Mouse (Mus musculus) cerebellum, postnatal 36 days (tissue): ENCODE measurements around the gene Psen1.

Experiments used
- DNase-seq, 2 experiments: peaks; one replicate each; pipeline ENCODE4 v3.0.0; 2021 to 2022; ENCODE audit warnings: mixed read lengths in 2 of 2

Gene Psen1

DNA sequence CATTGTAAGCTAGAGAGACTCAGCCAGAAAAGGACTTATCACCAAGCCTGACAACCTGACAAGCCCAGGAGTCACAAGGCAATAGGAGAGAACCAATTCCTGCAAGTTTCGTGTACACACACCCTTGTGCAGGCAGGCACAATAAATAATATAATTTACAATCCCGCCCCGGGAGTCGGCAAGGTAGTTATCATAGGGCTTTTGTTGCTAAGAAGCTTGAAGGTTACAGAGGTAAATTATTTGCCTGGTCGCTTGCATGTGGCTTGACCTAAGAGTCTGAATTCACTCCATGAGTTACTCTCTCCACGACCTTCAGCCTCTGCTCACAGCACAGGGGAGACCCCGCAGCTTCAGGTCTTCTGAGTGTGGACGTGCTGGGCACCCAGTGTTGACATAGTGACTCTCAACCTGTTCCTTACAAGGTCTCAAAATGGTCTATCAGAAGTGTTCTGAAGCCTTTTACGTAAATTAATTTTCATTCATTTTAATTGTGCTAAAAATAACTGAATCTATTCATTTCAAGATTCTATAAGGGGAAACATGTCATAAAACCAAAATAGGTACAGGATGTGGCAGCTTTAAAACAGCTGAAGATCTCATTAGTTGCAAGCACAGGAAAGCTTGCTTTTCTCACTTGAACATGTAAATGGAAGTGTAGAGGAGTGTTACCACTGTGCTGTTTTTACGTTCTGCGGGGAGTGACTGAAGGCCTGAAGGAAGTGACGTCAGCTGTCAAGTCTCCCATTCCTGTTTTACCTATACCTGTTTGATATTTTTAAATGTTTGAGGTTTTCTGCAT, 38.8 kb downstream of the Psen1 start:
- no peak for DNase-seq

DNA sequence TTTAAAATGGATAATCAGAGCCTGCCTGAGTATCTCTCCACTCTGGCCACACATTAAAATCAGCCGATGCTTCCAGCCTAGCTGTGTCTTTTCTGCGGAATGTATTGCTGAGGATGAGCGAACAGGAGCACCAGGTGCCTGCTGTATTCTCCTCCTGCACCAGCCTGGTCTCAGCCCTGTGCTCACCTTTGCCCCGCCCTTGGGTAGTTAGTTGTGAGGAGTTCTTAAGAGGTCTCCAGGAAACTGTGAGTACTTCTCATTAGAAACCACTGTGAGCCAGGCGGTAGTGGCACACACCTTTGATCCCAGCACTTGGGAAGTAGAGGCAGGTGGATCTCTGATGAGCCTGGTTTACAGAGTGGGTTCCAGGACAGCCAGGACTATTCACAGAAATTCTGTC, 44.3 kb downstream of the Psen1 start:
- no peak for DNase-seq

DNA sequence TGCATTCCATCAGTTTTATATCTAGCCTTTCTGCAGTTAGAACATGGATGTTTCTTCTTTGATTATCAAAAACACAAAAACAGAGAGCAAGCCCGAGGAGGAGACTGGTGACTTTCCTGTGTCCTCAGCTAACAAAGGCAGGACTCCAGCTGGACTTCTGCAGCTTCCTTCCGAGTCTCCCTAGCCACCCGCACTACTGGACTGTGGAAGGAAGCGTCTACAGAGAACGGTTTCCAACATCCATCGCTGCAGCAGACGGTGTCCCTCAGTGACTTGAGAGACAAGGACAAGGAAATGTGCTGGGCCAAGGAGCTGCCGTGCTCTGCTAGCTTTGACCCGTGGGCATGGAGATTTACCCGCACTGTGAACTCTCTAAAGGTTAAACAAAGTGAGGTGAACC, 46.1 kb downstream of the Psen1 start:
- DNase-seq, result no peak

DNA sequence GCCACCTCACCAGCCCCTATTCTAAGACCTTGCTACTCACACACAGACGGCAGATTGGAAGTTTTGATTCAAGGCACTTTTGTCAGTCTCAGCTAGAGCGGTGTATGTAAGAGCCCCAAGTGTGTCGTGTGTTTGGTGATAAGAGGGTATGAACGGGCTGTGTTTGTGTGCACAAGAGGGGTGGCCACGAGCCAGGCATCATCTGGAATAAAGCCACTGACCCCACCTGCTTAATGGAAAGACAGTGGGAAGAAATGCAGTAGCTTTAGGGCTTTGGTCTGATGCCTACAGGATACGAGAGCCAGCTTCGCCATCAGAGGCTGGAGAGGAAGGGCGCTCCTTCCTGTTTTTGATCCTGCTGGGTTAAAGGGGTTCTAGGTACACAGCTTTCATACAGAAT, 48.3 kb downstream of the Psen1 start:
- no peak for DNase-seq

DNA sequence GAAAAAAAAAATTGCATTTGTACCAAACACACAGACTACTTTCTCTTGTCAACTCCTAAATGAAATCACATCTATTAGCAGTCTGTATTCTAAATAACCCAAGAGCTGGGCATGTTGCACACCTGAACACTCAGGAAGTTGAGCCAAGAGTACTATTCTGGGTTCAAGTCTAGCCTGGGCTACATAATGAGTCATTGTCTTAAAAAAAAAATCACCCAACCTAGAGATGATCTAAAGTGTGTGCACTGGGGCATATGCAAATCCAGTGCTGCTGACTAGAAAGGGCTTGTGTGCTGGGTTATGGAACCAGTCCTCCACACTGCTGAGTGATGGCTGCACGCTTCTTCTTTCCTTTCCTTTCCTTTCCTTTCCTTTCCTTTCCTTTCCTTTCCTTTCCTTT, 50.7 kb downstream of the Psen1 start:
- DNase-seq, result no peak

DNA sequence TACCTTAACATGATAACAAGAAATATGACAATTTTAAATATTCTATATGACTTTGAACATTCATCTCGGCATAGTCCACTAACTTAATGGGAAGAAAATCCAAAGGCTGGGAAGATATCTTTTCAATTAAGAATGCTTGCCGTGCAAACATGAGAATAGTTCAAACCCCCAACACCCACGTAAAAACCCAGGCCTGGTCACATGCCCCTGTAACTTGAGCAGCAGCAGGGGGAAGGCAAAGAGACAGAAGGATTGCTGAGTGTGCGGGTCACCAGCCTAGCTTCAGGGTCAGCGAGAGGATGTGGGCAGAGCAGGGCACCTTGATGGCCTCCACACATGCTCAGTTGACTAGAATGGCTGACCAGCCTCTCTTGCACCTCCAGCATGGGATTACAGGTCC, 53.8 kb downstream of the Psen1 start:
- no peak for DNase-seq

DNA sequence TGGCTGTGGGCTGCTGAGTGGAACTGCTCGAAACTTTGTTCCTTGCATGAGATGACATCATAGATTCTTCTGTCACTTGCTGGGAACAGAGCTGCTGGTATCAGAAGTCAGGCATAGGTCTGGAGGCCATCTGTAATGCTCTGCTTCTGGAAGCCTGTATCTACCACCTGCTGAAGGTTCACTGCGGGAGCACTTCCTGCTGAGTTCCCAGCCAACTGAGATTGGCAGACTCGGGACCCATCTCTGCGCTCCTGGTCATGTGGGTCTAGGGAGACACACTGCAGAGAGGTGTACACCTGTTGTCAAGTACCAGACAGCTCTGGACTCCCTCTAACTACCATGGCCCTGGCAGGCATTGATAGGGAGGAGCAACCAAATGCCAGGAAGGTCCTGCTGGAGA, 54.9 kb downstream of the Psen1 start:
- DNase-seq, result peak; percentile 34 to 35

DNA sequence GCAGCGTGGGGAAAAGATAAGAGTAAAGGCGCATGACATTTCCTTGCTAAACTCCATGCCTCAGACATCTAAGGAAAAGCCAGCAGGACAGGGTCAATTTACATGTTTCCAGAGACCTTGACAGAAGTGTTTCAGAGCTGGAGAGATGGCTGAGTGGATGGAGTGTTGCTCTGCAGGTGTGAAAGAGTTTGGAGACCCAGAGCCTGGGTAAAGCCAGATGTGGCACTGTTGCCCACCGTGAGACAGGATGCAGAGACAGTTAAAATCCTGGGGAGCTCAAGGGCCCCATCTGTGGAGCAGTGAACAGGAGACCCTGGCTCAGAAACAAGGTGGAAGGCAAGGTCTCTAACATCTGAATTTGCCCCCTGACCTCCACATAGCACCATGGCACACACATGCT, 55.8 kb downstream of the Psen1 start:
- DNase-seq, result no peak

DNA sequence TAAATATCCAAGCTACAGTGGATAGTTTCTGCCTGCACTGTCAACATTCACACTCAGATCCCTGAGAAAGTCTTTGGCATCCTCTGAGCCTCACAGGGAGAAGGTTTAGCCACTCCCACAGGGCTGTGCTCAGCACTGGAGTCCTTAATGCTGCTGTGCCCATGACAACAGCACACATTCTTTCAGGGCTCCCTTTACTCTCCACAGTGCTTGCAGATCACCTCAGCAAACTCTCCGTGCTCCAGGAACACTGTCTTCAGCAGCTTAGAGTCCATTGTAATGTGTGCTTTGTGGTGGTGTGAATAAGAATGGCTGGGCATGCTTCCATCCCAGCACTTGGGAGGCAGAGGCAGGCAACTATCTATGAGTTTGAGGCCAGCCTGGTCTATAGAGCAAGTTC, 61.2 kb downstream of the Psen1 start:
- DNase-seq, result no peak

DNA sequence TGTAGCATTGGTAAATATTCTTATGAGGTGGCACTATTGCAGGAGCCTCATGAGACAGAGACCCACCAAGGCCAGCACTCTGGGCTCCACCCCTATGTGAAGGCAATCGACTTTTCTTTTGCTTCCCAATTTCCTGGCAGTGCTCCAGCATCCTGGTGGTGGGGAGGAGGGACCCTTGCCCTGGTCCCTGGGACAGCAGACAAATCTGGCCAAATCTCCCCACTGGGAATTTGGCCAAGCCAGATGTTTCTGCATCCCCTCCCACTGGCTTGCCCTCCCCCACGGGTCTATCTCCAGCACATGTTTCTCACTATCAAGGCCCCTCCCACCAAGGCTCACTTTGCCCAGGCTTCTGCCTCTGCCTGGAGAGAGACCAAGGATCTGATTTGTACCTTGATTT, 64.5 kb downstream of the Psen1 start:
- DNase-seq, result no peak

DNA sequence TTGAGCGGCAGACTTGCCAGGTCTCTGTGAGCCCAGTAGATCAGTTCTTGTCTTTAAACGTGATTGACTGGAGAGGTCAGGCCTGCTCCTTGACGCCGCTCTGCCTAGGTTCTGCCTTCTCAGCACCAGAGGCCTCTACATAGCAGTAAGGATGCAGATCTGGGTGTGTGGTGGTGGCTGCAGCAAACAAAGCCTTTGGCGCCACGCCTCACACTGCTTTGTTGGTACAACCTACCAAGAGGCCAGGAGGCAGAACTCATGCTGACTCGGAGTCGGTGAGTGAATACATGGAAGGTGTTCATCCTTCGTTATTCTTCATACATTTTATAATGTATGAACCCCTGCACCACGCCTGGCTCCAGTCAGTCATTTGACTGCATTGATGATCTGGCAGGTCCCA, 70.8 kb downstream of the Psen1 start:
- DNase-seq, result no peak

DNA sequence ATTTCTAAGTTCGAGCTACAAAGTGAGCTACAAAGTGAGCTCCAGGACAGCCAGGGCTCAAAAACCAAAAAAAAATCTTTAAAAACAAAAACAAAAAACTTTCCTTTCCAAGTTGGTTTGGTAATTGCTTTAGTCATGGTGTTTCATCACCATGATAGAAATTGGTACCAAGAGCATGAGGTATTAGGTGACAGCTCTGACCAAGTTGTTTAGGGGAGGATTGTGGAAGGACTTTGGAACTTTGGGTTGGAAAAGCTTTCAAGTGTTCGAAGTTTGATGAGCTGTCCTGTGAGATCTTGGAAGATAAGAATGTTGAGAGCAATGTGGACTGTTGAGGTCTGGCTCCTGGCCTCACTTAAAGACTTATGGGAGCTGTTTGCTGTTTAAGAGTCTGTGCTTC, 72.2 kb downstream of the Psen1 start:
- DNase-seq, result no peak

DNA sequence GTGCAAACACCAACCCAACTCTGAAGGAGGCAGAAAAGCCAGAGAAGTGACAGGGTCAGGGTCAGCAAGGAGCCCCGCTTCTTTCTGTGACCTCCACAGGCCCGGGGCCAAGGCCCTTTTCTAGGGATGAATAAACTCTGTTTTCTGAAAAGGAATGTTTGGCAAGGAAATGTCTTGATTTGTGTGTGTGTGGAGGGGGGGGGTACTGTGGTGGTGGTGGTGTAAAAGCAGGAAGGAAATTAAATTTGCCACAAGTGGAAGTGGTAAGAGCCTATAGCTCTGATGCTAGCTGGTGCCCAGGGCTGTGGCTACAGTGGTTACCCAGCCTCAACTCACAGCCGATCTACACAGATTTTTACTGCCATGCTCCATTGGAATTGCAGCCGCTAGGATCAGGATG, 74.8 kb downstream of the Psen1 start:
- DNase-seq, result no peak

DNA sequence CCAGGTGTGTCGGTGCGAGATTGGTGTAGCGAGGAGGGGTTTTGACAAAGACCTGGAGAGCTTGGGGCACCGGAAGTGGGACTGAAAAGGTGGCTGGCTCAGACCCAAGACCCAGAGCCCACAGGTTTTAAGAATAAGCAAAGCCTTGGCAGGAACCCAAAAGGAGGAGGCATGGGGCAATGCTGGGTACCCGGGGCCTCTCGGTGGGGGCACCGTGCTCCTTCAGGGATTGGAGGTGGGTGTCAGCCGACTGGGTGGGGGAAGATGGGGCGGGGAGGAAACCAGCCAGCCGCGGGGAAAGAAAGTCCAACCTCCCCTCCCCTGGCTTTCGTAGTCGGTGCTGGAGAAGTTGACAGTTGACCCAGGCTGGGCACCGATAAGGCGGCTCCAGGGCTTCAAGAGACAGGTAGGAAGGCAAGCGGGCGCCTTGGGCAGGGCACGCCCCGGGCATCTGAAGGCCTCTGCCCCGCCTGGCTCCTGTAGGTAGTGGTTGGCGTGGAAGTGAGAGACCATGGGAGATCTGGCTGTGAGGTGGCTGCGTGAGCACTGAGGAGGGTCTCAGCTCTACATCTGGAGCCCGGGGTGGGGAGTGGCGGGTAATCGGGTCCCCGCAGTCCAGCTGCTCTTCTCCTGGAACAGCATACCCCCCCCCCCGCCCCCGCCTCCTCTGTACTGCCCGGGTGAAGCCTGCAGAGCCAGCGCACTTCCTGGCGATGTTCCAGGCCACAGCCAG, 75.5 kb downstream of the Psen1 start, which contains the start of gene Papln:
TSS of gene Papln (plus strand) at position 324 of the 733 bp plus-strand sequence.
- no peak for DNase-seq

DNA sequence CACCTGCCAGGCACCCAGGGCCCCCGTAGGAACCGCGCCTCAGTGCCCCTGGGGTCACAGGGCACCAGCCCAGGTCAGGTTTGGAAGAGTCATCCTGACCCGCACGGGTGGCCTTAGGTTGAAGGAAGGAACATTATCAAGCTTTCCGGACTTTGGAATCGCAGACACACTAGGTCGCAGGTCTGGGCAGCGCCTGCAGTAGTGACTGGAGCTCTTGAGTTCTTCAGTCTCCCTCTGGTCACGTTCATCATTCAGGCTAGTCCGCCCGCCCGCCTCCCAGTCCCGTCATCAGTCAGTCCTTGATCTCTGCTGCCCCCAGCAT, 76.1 kb downstream of the Psen1 start:
- no peak for DNase-seq

DNA sequence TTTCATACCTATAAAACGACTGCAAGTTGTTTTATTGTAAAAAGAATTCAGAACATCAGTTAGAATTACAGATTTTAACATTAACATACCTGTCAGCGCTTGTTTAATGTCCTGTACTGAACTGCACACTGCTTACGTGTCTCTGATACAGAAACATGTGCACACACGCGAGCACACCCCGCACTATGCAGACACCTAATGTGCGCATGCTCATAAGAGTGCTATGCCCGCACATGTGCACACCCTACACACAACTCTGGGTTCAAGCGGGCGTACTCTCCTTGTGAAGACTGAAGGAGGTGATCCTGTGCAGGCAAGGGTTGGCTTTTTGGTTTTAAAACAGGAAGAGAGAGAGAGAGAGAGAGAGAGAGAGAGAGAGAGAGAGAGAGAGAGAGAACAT, 76.6 kb downstream of the Psen1 start:
- no peak for DNase-seq

DNA sequence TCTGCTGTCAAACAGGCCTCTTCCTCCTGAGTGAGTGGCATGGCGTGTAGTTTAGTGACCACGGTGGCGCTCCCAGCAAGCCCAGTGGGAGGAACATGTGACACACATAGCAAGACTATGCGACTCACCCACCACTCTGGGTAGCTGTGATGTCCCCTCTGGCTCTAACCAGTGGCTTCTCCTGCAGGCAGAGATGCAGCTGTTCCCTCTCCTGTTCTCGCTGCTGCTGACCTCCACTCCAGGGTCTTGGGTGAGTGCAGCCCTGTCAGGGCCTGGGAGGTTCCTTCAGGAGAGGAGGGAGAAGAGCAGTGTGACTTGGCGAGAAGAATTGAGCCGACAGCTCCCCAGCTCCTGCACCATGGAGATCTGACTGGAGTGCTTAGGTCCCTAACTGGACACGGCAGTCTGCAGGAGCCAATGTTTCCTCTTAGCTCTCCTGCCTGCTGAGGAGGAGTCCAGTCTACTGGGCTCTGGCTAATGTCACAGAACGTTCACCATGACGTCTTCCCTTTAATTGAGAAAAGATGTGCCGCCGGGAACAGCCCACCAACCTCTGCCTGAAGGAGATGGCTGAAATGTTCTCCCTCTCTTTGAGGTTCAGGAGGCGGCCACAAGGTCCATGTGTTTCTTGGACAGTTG, 78.1 kb downstream of the Psen1 start:
- no peak for DNase-seq

DNA sequence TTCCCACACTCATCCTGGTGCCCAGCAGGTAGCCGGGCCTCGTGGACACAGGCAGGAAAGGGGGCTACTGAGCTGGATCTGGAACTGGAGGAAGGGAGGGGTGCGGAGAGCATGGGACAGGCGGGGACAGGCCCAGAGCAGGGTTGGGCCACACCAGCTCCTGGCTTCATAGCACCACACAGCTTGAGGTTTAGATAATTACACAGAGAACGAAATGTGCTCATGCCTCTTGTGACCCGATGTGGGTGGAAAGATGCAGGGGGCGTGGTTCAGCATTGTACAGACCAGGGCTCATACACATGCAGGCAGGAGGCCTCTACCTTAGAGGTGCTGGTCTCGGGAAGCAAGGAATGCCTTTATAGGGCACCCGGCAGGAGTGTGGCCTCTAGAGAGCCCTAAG, 79.9 kb downstream of the Psen1 start:
- DNase-seq, result no peak

DNA sequence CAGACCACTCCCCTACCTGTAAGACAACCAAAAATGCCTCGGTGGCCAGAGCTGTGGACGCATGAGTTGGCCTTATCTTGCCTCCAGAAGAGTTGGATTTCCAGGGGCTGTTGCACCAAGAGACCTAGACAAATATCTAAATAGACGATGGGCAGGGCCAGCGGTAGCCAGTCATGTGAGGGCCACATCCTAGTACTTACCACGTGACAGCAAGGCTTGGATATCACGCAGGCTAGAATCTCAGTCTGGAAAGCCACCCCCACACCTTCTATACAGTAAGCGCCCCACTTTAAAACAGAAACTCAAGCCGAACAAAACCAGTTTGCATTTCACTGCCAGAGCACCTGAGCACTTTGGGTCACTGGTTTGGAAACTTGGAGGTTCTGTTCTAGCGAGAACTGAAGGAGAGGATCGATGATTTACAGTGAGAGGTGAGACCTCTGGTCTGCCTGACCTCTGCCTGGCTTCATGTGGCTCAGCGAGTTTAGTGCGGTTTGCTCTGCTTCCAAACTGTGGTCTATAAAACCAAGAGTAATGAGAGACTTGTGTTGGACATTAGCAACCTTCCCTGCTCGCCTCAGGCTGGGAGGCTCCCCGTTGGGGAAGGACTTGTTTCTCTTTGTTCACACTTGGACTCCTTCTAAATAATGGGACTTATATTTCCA, 80.4 kb downstream of the Psen1 start:
- no peak for DNase-seq

DNA sequence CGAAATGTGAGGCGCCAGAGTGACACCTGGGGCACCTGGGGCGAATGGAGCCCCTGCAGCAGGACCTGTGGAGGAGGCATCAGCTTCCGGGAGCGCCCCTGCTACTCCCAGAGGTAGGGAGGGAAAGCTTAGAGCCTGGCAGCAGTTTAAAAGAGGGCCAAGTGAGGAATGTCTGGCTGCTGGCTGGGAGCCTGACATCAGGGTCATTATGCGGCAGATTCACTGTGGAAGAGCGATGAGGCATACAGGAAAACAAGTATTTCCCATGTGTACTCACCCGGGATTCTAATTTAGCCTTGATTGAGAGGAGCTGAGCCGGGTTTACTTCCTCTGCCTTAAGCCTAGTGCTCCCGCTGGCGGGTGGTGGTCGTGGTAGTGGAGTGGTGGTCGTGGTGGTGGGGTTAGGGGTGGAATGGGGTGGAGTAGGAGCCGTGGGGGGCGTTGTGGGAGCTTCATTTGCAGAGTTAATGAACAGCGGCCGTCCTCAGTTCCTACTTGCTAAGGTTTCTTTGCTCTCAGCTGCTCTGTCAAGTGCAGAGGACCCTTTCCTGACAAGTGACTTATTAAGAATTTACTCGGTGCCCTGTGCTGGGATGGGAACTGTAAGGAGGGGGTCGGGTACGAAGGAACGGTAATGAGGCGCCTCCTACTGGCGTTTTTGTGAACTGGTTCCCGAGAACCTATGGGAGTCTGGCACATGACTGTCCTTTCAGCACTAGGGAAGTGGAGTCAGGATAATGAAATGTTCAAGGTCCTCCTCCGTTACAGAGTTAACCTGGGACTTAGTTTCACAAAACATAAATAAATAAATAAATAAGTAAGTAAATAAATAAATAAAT, 82.7 kb downstream of the Psen1 start:
- peak; percentile 57 to 59 for DNase-seq

DNA sequence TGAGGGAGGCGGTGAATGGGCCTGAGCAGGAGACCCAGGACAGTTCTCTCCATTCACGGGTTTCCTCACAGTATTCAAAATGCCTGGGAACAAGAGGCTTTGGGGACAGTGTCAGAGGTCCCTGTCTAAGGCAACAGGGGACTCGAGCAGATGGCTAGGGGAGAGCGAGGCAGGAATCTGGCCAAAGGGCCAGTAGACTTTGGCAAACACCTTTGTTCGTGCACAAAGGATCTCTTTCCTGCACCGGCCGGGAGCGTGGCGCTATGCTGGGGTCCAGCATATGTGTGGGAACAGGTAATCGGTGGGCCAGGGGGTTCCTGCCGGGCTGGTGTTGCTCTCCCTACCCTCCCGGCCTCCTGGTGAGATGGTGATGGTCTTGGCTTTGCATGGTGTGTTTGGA, 87.7 kb downstream of the Psen1 start:
- DNase-seq, result no peak

DNA sequence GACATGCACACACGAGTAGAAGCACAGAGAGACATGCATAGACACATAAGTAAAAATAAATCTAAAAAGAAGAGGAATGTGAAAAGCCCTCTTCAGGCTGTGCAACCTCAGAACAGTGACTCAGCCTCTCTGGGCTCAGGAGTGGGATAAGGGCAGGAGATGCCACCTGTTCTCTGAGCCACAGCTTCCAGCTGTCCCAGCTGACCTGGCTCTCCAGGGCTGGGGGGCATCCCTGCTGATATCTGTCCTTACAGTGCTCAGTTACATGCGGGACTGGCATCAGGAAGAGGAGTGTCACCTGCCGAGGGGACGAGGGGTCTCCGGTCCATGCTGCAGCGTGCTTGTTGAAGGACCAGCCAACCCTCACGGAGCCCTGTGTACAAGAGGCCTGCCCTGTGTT, 88.8 kb downstream of the Psen1 start:
- no peak for DNase-seq

DNA sequence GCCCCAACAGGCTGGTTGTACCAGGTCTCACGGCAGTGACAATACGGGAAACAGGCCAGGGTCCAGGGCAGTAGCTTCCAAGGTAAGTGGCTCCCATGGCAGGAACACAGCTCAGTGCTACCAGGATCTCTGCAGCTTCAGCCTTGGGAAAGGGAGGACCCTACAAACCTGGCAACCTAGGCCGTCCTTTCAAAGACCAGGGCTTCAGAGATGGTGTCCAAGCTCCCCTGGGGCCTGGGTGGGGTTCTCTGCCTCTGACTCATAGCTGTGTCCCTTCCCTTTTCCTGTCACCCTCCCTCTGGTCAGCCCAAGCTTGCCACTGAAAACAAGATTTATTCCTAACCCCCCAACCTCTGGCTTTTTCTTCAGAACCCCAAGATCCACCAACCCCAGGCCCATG, 92.2 kb downstream of the Psen1 start:
- no peak for DNase-seq
